Mouse (Mus musculus) heart, embryonic 13.5 days (tissue): Measurements from ENCODE around the gene Sema5a. TPM values are rescaled to one million over a fixed set of nuclear protein-coding genes. Genes with fewer than 3 reads are reported as not detected.

Source experiments
- ATAC-seq: fragments of 200-750 bp; cut with Nextera tagmentation; 2 replicates; pipeline ENCODE4 v1.8.0; 2017; ENCODE audit warnings: moderate TSS enrichment; ENCODE audit not compliant: insufficient number of reproducible peaks, low FRiP score, low TSS enrichment; ENCODE audit errors: extremely low read depth
- H3K27ac ChIP-seq: fragments of 300-500 bp; sonication (generic); replicated peaks from 2 replicates; pipeline ENCODE4 v1.5.1; 2015; ENCODE audit warnings: moderate library complexity, mild to moderate bottlenecking, inconsistent platforms
- H3K27me3 ChIP-seq: fragments of 300-500 bp; sonication (generic); replicated peaks from 2 replicates; pipeline ENCODE4 v1.6.1; 2015; ENCODE audit warnings: mild to moderate bottlenecking, inconsistent platforms
- H3K36me3 ChIP-seq: fragments of 300-500 bp; sonication (generic); 2 replicates; pipeline ENCODE4 v1.6.1; 2015; ENCODE audit warnings: mild to moderate bottlenecking, inconsistent platforms
- H3K4me1 ChIP-seq: fragments of 300-500 bp; sonication (generic); 2 replicates; pipeline ENCODE4 v1.6.1; 2015; ENCODE audit warnings: inconsistent platforms
- H3K4me2 ChIP-seq: fragments of 300-500 bp; sonication (generic); 2 replicates; pipeline ENCODE4 v1.6.1; 2015; ENCODE audit warnings: inconsistent platforms, mild to moderate bottlenecking, moderate library complexity
- H3K4me3 ChIP-seq: fragments of 300-500 bp; sonication (generic); 2 replicates; pipeline ENCODE4 v1.5.1; 2015; ENCODE audit warnings: moderate library complexity, mild to moderate bottlenecking, inconsistent platforms
- H3K9ac ChIP-seq: fragments of 300-500 bp; sonication (generic); 2 replicates; pipeline ENCODE4 v1.6.1; 2015; ENCODE audit warnings: inconsistent platforms, mild to moderate bottlenecking, moderate library complexity
- H3K9me3 ChIP-seq: fragments of 300-500 bp; sonication (generic); 2 replicates; pipeline ENCODE4 v1.6.1; 2016; ENCODE audit warnings: inconsistent platforms
- WGBS: fragments of 180-500 bp; shearing (Covaris S2); methylation state at CpG from one replicate; pipeline ENCODE4 v1.1.7; 2015; ENCODE audit warnings: mixed read lengths; 5-methylcytosine and 5-hydroxymethylcytosine counted together
- polyA plus RNA-seq: library from polyadenylated mRNA; unstranded; fragments of >200 nt; fragmentation: Nextera tagmentation; extraction: Ambion mirVana; gene quantifications from 2 replicates; pipeline ENCODE4 v1.2.1, GENCODE M21; 2015

Gene Sema5a
- polyA plus RNA-seq, 1 experiment from 2014 or later: 6.3 TPM

- H3K36me3 ChIP-seq: no peaks in the 10 kb centered on the region
- WGBS: 77% methylated on average over 8 of the region's 8 CpGs
- no peaks in the 10 kb centered on the region for H3K27me3 ChIP-seq
- H3K9ac ChIP-seq: no peak overlapping the region
- no peak for ATAC-seq
- no peak overlapping the region for H3K4me3 ChIP-seq
- peaks cover 31% of the 10 kb centered on the region for H3K4me1 ChIP-seq
- no peaks in the 10 kb centered on the region for H3K9me3 ChIP-seq
- no peak overlapping the region for H3K4me2 ChIP-seq
- H3K27ac ChIP-seq: no peak overlapping the region
Observed at GRCm38 (mm10) chr15:32310834-32311233, 66.2 kb downstream of the Sema5a start.

GRCm38 (mm10) chr15:32311287-32311686 is 66.7 kb downstream of the Sema5a start:
- Histone ChIP-seq H3K4me1 (peaks cover 27% of the 10 kb centered on the region), H3K27ac (no peak overlapping the region), H3K36me3 (no peaks in the 10 kb centered on the region), H3K4me2 (no peak overlapping the region), H3K4me3 (no peak overlapping the region), H3K9me3 (no peaks in the 10 kb centered on the region), H3K27me3 (no peaks in the 10 kb centered on the region), H3K9ac (no peak overlapping the region)
- no peak for ATAC-seq
- WGBS: 84% methylated on average over 8 of the region's 8 CpGs

- ATAC-seq: no peak
- no peaks in the 10 kb centered on the region for H3K27me3 ChIP-seq
- WGBS: 58% methylated on average over 5 of the region's 5 CpGs
Observed at GRCm38 (mm10) chr15:32317074-32317473, 72.5 kb downstream of the Sema5a start.

GRCm38 (mm10) chr15:32320739-32321138 is 76.1 kb downstream of the Sema5a start:
- no peaks in the 10 kb centered on the region for H3K9me3 ChIP-seq
- no peaks in the 10 kb centered on the region for H3K36me3 ChIP-seq
- ATAC-seq: no peak
- H3K4me3 ChIP-seq: no peak overlapping the region
- no peaks in the 10 kb centered on the region for H3K27me3 ChIP-seq
- H3K4me1 ChIP-seq: 0 out of 2 replicates have a peak, but pooled peaks cover 3% of the 10 kb centered on the region
- no peak overlapping the region for H3K9ac ChIP-seq
- WGBS: 85% methylated on average over 3 of the region's 3 CpGs
- H3K27ac ChIP-seq: no peak overlapping the region
- H3K4me2 ChIP-seq: no peak overlapping the region

More at GRCm38 (mm10) chr15:32317074-32317473, 72.5 kb downstream of the Sema5a start:
- Histone ChIP-seq H3K4me2 (no peak overlapping the region), H3K4me3 (no peak overlapping the region), H3K36me3 (no peaks in the 10 kb centered on the region), H3K27ac (peak overlapping the region; percentile 21; the same call in 1 of the 2 replicates), H3K9ac (no peak overlapping the region), H3K4me1 (peaks cover 11% of the 10 kb centered on the region), H3K9me3 (no peaks in the 10 kb centered on the region)

GRCm38 (mm10) chr15:32322455-32323220 is 78.0 kb downstream of the Sema5a start:
- 76% methylated on average over 5 of the region's 5 CpGs for WGBS
- H3K9me3 ChIP-seq: no peaks in the 10 kb centered on the region
- H3K4me1 ChIP-seq: no peaks in the 10 kb centered on the region
- ATAC-seq: no peak
- no peak overlapping the region for H3K27ac ChIP-seq
- H3K36me3 ChIP-seq: no peaks in the 10 kb centered on the region
- no peak overlapping the region for H3K4me3 ChIP-seq
- no peaks in the 10 kb centered on the region for H3K27me3 ChIP-seq
- H3K9ac ChIP-seq: no peak overlapping the region
- H3K4me2 ChIP-seq: no peak overlapping the region

GRCm38 (mm10) chr15:32323224-32323623 is 78.6 kb downstream of the Sema5a start:
- Histone ChIP-seq H3K4me2 (no peak overlapping the region), H3K4me1 (no peaks in the 10 kb centered on the region), H3K27ac (no peak overlapping the region), H3K4me3 (no peak overlapping the region), H3K9me3 (no peaks in the 10 kb centered on the region), H3K36me3 (no peaks in the 10 kb centered on the region), H3K9ac (no peak overlapping the region), H3K27me3 (no peaks in the 10 kb centered on the region)
- WGBS: 88% methylated on average over 4 of the region's 4 CpGs
- ATAC-seq: no peak

GRCm38 (mm10) chr15:32324105-32324504 is 79.5 kb downstream of the Sema5a start:
- Histone ChIP-seq H3K4me2 (no peak overlapping the region), H3K9me3 (no peaks in the 10 kb centered on the region), H3K9ac (no peak overlapping the region), H3K4me1 (peaks cover 7% of the 10 kb centered on the region), H3K27me3 (no peaks in the 10 kb centered on the region), H3K27ac (no peak overlapping the region), H3K4me3 (no peak overlapping the region), H3K36me3 (no peaks in the 10 kb centered on the region)
- WGBS: 64% methylated on average over 7 of the region's 7 CpGs
- ATAC-seq: no peak

- no peak overlapping the region for H3K27ac ChIP-seq
- H3K4me2 ChIP-seq: no peak overlapping the region
- peaks cover 26% of the 10 kb centered on the region for H3K4me1 ChIP-seq
- H3K9ac ChIP-seq: no peak overlapping the region
- no peaks in the 10 kb centered on the region for H3K36me3 ChIP-seq
- H3K27me3 ChIP-seq: no peaks in the 10 kb centered on the region
- H3K9me3 ChIP-seq: no peaks in the 10 kb centered on the region
- ATAC-seq: no peak
- H3K4me3 ChIP-seq: no peak overlapping the region
- WGBS: 60% methylated on average over 4 of the region's 4 CpGs
Observed at GRCm38 (mm10) chr15:32328370-32329004, 83.9 kb downstream of the Sema5a start.

- Histone ChIP-seq H3K36me3 (no peaks in the 10 kb centered on the region), H3K4me3 (no peak overlapping the region), H3K27ac (no peak overlapping the region), H3K4me1 (peaks cover 38% of the 10 kb centered on the region), H3K9me3 (no peaks in the 10 kb centered on the region), H3K9ac (no peak overlapping the region), H3K27me3 (no peaks in the 10 kb centered on the region), H3K4me2 (no peak overlapping the region)
- ATAC-seq: no peak
- 63% methylated on average over 10 of the region's 10 CpGs for WGBS
Observed at GRCm38 (mm10) chr15:32329670-32330330, 85.2 kb downstream of the Sema5a start.

GRCm38 (mm10) chr15:32330427-32330826 is 85.8 kb downstream of the Sema5a start:
- peaks cover 38% of the 10 kb centered on the region for H3K4me1 ChIP-seq
- H3K9ac ChIP-seq: no peak overlapping the region
- 69% methylated on average over 8 of the region's 8 CpGs for WGBS
- no peak for ATAC-seq
- no peaks in the 10 kb centered on the region for H3K27me3 ChIP-seq
- no peak overlapping the region for H3K4me2 ChIP-seq
- H3K27ac ChIP-seq: no peak overlapping the region
- no peaks in the 10 kb centered on the region for H3K36me3 ChIP-seq
- H3K9me3 ChIP-seq: no peaks in the 10 kb centered on the region
- H3K4me3 ChIP-seq: no peak overlapping the region

- no peak for ATAC-seq
- 80% methylated on average over 2 of the region's 2 CpGs for WGBS
Observed at GRCm38 (mm10) chr15:32331037-32331436, 86.4 kb downstream of the Sema5a start.

More at GRCm38 (mm10) chr15:32331037-32331436, 86.4 kb downstream of the Sema5a start:
- H3K9me3 ChIP-seq: no peaks in the 10 kb centered on the region
- no peak overlapping the region for H3K4me3 ChIP-seq
- H3K9ac ChIP-seq: no peak overlapping the region
- H3K4me2 ChIP-seq: no peak overlapping the region
- peaks cover 38% of the 10 kb centered on the region for H3K4me1 ChIP-seq
- no peaks in the 10 kb centered on the region for H3K27me3 ChIP-seq
- H3K27ac ChIP-seq: no peak overlapping the region
- no peaks in the 10 kb centered on the region for H3K36me3 ChIP-seq
